Mouse (Mus musculus): ENCODE data around the gene Fitm2. TPM values are rescaled to one million over a fixed set of nuclear protein-coding genes. Genes with fewer than 3 reads are reported as not detected.

Fitm2 gene
- total and polyA plus RNA-seq, 3 experiments, result 93.8 to 223 (median 196) TPM

GRCm38 (mm10) chr2:163481539-163482029, 9.2 kb upstream of the Fitm2 start:
- Histone ChIP-seq H3K79me2 (replicated peaks; ENCODE audit: control insufficient read depth, insufficient read depth, low read length) (no peaks in the 10 kb centered on the region), H3K27ac (no peak overlapping the region), H3K4me3 (no peak overlapping the region), H3K27me3 (ENCODE audit: control insufficient read depth, insufficient read depth, low read length) (peaks cover 9% of the 10 kb centered on the region; the same call in 1 of the 2 replicates), H3K4me1 (ENCODE audit: control insufficient read depth, insufficient read depth, low read length) (no peaks in the 10 kb centered on the region), H3K36me3 (ENCODE audit: control insufficient read depth, insufficient read depth, low read length) (no peaks in the 10 kb centered on the region), H3K9ac (ENCODE audit: low read depth, low read length) (no peak overlapping the region)
- TF ChIP-seq POLR2A (IDR thresholded peaks at IDR 0.05; ENCODE audit: insufficient read depth, low read depth, low read length) (no peak), CTCF (IDR thresholded peaks at IDR 0.05) (0 out of 2 replicates have a peak, but pooled peaks have one; percentile 15), EP300 (IDR thresholded peaks at IDR 0.05; ENCODE audit: insufficient read depth, low read depth, low read length) (no peak)
- DNase-seq, result no peak
- WGBS, result 4% methylated on average over 21 of the region's 21 CpGs
- intact Hi-C loops (cut with DNase I), result no loop called here

DNA sequence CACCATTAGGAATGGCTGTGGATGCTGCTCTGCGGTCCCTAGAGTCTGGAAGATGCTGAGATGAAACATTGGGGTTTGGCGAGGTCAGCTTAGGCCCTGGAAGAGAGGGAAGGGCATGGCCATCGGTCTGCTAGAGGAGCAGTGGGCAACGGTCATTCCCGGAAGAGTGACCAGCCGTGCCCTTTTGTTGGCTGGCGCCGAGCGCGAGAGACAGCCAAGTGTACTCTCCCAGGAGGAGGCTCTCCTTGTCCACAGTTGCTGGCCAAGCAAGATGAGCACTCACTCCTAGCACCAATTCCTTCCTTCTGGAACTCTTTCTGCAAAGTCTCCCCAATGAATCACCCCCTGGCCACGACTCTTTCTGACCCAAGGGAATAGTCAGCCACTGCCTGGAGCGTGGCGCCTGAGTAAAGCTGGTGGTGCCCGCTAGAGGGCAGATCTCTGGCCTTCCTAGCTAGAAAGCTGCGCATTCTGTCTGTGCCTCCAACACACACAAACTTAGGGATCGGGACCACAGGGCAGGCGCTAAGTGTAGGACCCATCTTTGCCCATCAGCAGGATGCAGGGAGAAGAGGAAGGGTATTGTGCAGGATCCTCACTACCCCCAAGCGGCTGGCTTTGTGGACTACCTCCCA, 7.9 kb upstream of the Fitm2 start:
- no peak for DNase-seq
- no peaks in the 10 kb centered on the region for H3K79me2 ChIP-seq (replicated peaks; ENCODE audit: control insufficient read depth, insufficient read depth, low read length)
- TF ChIP-seq CTCF (IDR thresholded peaks at IDR 0.05) (peak; percentile 63), EP300 (IDR thresholded peaks at IDR 0.05; ENCODE audit: insufficient read depth, low read depth, low read length) (no peak), POLR2A (IDR thresholded peaks at IDR 0.05; ENCODE audit: insufficient read depth, low read depth, low read length) (no peak)
- H3K4me1 ChIP-seq (ENCODE audit: control insufficient read depth, insufficient read depth, low read length), result no peaks in the 10 kb centered on the region
- H3K27ac ChIP-seq, result no peak overlapping the region
- intact Hi-C loops (cut with DNase I), result no loop called here
- H3K27me3 ChIP-seq (ENCODE audit: control insufficient read depth, insufficient read depth, low read length), result peaks cover 9% of the 10 kb centered on the region; the same call in 1 of the 2 replicates
- H3K36me3 ChIP-seq (ENCODE audit: control insufficient read depth, insufficient read depth, low read length), result no peaks in the 10 kb centered on the region
- no peak overlapping the region for H3K4me3 ChIP-seq
- H3K9ac ChIP-seq (ENCODE audit: low read depth, low read length), result no peak overlapping the region
- 51% methylated on average over 18 of the region's 18 CpGs for WGBS

GRCm38 (mm10) chr2:163471710-163472465, 541 bp downstream of the Fitm2 start:
- H3K79me2 ChIP-seq (replicated peaks; ENCODE audit: control insufficient read depth, insufficient read depth, low read length), result 0 out of 2 replicates have a peak, but pooled peaks cover 1% of the 10 kb centered on the region
- intact Hi-C loops (cut with DNase I), result loop anchor here (2.0 kb wide), 2 partner anchors 19 to 51 kb away; no protein-coding TSS in a partner anchor
- no peak for TF ChIP-seq POLR2A (IDR thresholded peaks at IDR 0.05; ENCODE audit: insufficient read depth, low read depth, low read length)
- no peak for TF ChIP-seq EP300 (IDR thresholded peaks at IDR 0.05; ENCODE audit: insufficient read depth, low read depth, low read length)
- TF ChIP-seq CTCF (IDR thresholded peaks at IDR 0.05), result no peak
- no peaks in the 10 kb centered on the region for H3K27me3 ChIP-seq (ENCODE audit: control insufficient read depth, insufficient read depth, low read length)
- DNase-seq, result peak in 1 of 2 experiments; percentile 41
- peak overlapping the region; percentile 91 for H3K9ac ChIP-seq (ENCODE audit: low read depth, low read length)
- WGBS, result 2% methylated on average over 36 of the region's 36 CpGs
- H3K4me3 ChIP-seq, result peak overlapping the region; percentile 79
- peaks cover 8% of the 10 kb centered on the region for H3K36me3 ChIP-seq (ENCODE audit: control insufficient read depth, insufficient read depth, low read length)
- no peaks in the 10 kb centered on the region; the same call in 1 of the 2 replicates for H3K4me1 ChIP-seq (ENCODE audit: control insufficient read depth, insufficient read depth, low read length)
- peak overlapping the region; percentile 98 for H3K27ac ChIP-seq

DNA sequence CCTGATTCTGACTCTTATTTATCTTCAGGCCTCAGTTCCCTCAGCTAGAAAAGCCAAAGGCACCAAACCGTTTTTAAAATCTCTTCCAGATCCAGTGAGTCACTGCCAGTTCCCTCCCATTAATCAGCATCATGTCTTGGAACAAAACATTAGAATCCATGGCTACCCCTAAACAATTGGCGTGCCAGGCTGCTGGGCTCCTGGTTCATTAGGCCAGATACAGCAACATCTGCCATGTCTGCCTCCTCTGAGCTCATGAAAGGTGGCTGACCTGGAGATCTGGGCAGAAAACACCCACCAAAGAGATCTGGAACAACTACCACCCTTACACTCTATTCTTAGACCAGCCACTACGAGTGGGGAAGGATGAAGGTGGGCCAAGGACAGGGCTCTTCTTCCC, 1.3 kb downstream of the Fitm2 start:
- H3K27ac ChIP-seq, result peak overlapping the region; percentile 98
- H3K27me3 ChIP-seq (ENCODE audit: control insufficient read depth, insufficient read depth, low read length), result no peaks in the 10 kb centered on the region
- H3K4me1 ChIP-seq (ENCODE audit: control insufficient read depth, insufficient read depth, low read length), result peaks cover 3% of the 10 kb centered on the region; the same call in 1 of the 2 replicates
- H3K9ac ChIP-seq (ENCODE audit: low read depth, low read length), result peak overlapping the region; percentile 91; the same call in 1 of the 2 replicates
- WGBS, result 43% methylated on average over 3 of the region's 3 CpGs
- peaks cover 8% of the 10 kb centered on the region for H3K36me3 ChIP-seq (ENCODE audit: control insufficient read depth, insufficient read depth, low read length)
- DNase-seq, result peak; percentile 44 to 75
- TF ChIP-seq POLR2A (IDR thresholded peaks at IDR 0.05; ENCODE audit: insufficient read depth, low read depth, low read length) (no peak), EP300 (IDR thresholded peaks at IDR 0.05; ENCODE audit: insufficient read depth, low read depth, low read length) (peak; percentile 61; the same call in 1 of the 2 replicates)
- peak overlapping the region; percentile 79; the same call in 1 of the 2 replicates for H3K4me3 ChIP-seq
- intact Hi-C loops (cut with DNase I), result no loop called here
- H3K79me2 ChIP-seq (replicated peaks; ENCODE audit: control insufficient read depth, insufficient read depth, low read length), result 0 out of 2 replicates have a peak, but pooled peaks cover 1% of the 10 kb centered on the region

DNA sequence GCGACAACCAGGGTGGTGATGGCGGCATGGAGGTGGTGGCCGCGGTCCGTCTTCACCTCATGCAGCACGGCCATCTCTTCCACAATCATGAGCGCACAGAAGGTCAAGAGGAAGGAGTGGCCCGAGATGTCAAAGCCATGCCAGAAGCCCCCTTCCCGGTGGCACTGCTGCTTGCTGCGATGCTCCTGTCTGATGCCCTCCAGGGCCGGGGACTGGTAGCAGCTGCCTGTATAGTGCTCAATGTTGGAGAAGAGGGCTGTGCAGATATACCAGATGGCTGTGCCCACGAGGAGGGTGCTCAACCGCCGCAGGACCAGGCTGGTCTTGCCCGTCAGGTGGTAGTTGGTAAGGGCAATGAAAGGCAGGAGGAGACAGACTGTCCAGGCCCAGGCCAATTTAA, 2.7 kb downstream of the Fitm2 start:
- Histone ChIP-seq H3K4me1 (ENCODE audit: control insufficient read depth, insufficient read depth, low read length) (peaks cover 3% of the 10 kb centered on the region; the same call in 1 of the 2 replicates), H3K4me3 (no peak overlapping the region), H3K36me3 (ENCODE audit: control insufficient read depth, insufficient read depth, low read length) (peaks cover 8% of the 10 kb centered on the region), H3K27me3 (ENCODE audit: control insufficient read depth, insufficient read depth, low read length) (no peaks in the 10 kb centered on the region), H3K79me2 (replicated peaks; ENCODE audit: control insufficient read depth, insufficient read depth, low read length) (0 out of 2 replicates have a peak, but pooled peaks cover 1% of the 10 kb centered on the region), H3K9ac (ENCODE audit: low read depth, low read length) (no peak overlapping the region), H3K27ac (peak overlapping the region; percentile 98)
- WGBS, result 92% methylated on average over 15 of the region's 15 CpGs
- peak in 1 of 2 experiments; percentile 27 for DNase-seq
- intact Hi-C loops (cut with DNase I), result no loop called here
- TF ChIP-seq CTCF (IDR thresholded peaks at IDR 0.05) (no peak), EP300 (IDR thresholded peaks at IDR 0.05; ENCODE audit: insufficient read depth, low read depth, low read length) (no peak), POLR2A (IDR thresholded peaks at IDR 0.05; ENCODE audit: insufficient read depth, low read depth, low read length) (no peak)
